Mouse (Mus musculus) layer of hippocampus, adult 9-10 months (tissue): Measurements from ENCODE around the gene Il34.

Source experiments
- DNase-seq: peaks from one replicate; pipeline ENCODE4 v3.0.0; 2022; ENCODE audit warnings: low spot score

Gene Il34

GRCm38 (mm10) chr8:110738591-110739195 is 67.0 kb downstream of the Il34 start:
- no peak for DNase-seq

- DNase-seq = no peak
Measured at GRCm38 (mm10) chr8:110733036-110733435, 72.7 kb downstream of the Il34 start.

GRCm38 (mm10) chr8:110731346-110731859 is 74.3 kb downstream of the Il34 start:
- DNase-seq = no peak

- DNase-seq = no peak
Measured at GRCm38 (mm10) chr8:110726893-110727292, 78.8 kb downstream of the Il34 start.

- DNase-seq = peak; percentile 54
Measured at GRCm38 (mm10) chr8:110725084-110725838, 80.5 kb downstream of the Il34 start.

GRCm38 (mm10) chr8:110724493-110724892 is 81.2 kb downstream of the Il34 start:
- DNase-seq = no peak

DNA sequence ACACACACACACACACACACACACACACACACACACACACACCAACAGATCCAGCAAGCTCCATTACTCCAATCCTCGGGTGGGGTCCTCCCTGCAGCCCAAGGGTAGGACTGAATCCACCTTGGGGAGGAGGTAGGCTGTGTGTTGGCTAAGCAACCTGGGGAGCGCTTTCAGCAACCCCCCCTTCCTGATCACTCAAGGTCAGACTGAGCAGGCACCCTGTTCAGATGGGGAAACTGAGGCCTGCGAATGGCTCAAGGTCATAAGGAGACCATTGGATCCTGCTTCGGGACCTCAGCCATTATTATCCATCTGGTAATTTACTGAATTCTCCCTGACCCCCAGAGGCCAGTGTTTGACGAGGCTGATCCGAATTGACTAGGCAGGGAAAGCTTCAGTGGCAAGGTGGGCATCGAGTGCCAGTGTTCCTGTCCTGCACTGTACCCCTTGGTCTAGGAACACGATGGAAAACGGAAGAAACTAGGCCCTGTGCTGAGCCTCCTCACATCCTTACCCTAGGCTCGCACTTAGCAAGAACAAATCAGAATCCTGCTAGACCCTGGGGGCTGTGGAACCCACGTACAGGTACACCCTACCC is 83.2 kb downstream of the Il34 start:
- DNase-seq = no peak

DNA sequence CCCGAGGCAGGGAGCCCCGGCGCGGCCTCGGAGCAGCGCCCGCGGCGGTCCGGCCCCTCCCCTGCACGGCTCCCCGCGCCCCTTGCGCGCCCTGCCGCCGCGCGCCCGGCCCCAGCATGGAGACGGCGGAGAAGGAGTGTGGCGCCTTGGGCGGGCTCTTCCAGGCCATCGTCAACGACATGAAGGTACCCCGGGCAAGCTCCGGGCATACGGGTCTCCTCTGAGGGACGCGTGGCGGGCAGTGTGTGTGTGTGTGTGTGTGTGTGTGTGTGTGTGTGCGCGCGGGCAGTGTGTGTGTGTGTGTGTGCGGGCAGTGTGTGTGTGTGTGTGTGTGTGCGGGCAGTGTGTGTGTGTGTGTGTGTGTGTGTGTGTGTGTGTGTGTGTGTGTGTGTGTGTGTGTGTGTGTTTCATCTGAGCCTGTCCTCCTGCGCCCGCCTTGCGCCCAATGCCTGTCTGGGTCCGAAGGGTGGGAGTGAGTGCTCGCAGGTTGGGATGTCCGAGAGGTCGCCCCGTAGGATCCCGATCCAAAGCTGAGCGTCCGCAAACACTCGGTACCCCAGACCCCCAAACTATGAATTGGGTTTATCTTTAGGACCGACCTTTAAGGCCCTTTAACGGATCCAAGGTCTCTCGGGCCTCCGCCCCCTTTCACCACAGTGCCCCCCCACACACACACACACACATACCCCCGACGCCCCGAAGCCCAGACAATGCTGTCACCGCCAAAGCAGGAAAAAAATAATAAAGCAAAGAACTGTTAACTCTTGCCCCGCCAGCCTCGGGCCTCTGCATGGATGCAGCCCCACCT is 83.9 kb downstream of the Il34 start:
- DNase-seq = no peak

DNA sequence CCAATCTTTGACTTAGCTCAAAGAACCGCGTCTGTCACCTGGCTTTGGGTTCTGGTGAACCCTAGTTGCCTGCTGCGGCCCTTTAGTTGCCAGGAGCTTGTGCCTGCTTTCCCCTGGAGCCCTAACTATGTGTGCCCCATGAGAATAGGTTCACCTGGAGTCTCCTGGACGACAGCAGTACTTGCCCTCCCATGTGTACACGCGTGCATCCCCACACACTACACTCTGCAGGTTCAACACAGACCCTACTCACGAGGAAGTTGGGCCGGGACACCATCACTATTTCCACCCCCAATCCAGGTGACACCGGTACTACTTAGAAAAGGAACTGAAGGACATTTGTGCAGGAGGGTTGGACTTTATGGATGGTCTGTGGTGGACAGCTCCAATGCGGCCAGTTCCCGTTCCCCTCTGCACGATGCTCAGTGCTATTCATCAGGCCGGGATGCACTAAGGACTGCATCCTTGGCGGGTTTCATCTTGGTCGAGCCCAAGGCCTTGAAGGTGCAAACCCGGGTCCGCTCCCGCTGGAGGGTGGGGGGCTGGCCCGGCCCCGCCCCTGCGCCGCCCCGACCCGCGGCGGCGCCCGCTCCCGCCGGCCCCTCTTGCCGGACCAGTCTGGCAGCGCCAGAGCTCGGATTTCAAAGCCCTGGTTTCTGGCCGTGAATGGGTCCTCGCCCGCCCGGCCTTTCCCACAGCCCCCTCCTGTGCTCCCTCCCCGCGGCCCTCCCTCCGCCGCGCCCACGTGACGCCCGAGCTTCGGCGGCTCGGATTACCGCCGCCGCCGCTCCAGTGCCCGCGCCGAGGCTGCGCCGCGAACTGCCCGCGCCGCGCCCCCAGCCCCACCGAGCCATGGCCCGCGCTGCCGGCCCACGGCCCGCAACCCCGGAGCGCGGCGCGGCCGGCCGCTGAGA is 84.8 kb downstream of the Il34 start, which contains the start of gene Mtss1l:
TSS of gene Mtss1l (plus strand) at position 792 of the 914 bp plus-strand sequence.
- DNase-seq = no peak

DNA sequence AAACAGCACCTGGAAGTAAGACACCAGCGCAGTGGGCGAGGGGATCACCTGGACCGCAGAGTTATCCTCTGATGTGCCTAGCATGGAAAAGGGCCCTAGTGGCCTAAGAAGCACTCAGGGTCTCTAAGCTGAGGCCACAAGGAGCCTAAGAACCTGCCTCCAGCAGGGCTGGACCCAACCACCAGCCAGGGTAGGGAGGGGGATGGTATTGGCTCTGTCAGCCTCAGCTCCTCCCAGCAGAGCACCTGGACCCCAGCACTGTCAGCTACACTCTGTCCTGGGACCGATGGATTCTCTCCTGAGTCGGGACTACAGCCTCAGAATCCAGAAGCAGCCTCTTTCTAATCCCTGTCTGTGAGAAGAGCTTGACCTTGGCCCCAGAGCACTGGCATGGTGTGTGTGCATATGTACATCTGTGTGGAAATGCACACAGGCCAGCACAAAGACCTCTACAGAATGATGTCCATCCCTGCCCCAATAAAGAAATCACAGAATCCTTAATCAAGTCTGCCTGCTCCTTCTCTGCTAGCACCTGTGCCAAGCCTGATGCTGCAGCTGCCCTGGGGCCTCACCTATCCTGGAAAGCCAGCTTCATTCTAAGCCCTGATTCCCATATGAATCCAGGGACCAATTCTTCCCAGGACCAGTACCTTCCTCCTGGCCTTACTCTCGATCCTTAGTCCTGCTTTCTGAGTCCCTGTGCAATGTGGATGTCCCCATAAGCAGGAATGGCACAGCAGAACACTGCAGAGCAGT is 85.6 kb downstream of the Il34 start:
- DNase-seq = no peak

DNA sequence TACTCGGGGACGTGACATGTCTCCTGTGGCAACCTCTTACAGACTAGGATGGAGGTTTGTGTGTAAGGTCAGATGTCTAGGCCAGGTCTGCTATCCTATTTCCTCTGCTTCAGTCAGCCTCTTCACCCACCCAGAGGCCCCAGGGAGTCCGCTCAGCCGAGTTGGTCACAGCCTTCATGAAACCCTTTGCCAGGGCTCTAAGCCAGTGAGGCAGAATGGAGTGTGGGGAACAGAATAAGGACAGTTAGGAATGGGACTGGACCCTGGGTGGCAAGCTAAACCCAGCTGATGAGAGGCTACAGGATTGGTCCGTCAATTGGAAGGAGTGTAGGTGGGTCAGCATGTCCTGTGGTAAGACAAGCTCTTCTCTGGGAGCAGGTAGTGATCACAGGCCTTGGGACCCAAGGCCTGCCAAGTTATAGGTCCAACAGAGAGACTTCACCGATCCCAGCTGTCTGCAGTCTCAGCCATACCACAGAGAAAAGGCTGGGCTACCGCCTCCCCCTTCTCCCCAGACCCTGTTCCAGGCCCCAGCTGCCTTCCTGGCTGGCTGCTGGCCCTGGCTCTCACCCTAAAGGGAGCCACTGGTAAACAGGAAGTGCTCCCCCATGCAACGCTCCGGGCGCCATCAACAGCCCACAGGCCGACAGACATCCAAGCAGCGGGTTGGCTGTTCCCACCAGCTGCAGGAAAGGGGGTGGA is 86.6 kb downstream of the Il34 start:
- no peak for DNase-seq

- no peak for DNase-seq
Measured at GRCm38 (mm10) chr8:110718209-110718968, 87.3 kb downstream of the Il34 start.

- DNase-seq = no peak
Measured at GRCm38 (mm10) chr8:110717131-110717530, 88.6 kb downstream of the Il34 start.

DNA sequence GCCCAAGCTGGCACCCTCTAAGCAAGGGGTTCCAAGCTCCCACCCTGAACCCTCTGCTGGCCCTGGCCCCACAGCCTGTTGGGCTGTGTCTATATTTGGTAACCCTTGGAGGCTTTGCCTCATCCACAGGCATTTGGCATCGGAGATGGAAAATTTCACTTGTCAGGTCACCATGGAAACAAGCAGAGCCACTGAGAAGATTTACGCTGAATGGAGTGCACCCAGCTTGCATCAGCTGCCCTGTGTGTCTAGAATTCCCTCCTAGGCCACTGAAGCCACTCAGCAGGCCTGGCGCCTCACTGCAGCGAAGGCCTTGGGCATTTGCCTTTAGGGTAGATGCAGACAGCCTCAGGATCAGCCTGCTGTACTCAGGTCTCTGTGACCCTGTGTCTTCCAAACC is 89.6 kb downstream of the Il34 start:
- DNase-seq = peak; percentile 73

GRCm38 (mm10) chr8:110714827-110715519 is 90.8 kb downstream of the Il34 start:
- DNase-seq = no peak

DNA sequence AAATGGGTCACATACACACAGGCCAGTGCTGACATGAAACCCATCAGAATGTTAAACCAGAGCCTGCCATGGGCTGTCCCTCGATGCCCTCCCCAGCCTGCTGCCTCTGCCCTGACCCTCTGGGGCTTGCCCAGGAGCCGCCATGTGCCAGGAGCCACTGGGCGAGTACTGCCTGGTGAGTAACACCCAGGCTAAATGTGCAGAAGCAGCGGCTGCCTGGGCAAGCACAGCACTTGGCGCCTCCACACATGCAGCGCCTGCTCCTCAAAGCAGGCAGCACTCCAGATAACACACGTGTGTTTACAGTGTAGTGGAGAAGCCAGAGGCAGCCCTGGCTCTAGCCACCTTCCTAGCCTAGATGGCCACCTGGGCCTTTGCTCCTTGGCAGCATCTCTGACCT is 92.7 kb downstream of the Il34 start:
- no peak for DNase-seq

- no peak for DNase-seq
Measured at GRCm38 (mm10) chr8:110711271-110711934, 94.3 kb downstream of the Il34 start.

DNA sequence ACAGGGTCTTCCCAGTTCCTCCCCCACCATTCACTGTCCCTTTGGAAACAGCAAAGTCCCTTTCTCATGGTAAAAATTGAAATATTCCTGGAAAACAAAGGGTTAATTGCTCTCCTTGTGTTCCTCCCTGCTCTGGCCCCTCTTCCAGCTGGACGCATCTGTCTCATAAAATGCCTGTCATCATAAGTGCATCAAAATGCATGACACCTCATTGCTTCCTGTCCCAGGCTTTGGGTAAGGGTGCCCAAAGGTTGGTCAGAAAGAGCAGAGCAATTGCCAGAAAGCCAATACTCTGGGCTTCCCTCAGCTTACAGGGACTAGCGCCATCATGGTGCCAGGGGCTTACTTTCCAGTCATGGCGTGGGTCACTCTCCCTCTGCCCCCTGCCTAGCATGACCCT is 95.1 kb downstream of the Il34 start:
- no peak for DNase-seq
